Mouse (Mus musculus) brain, embryonic 14.5 days (tissue): ENCODE measurements around the gene Midn.

ENCODE experiments used
- CTCF ChIP-seq: fragments of 200-500 bp; IDR thresholded peaks from 2 replicates; pipeline ENCODE4 v1.5.1; 2012; ENCODE audit warnings: inconsistent platforms, mild to moderate bottlenecking, moderate library complexity, borderline replicate concordance; ENCODE audit not compliant: insufficient read depth, insufficient read length; ENCODE audit errors: extremely low read depth
- POLR2A ChIP-seq: fragments of 200-500 bp; IDR thresholded peaks from 2 replicates; pipeline ENCODE4 v1.6.1; 2012; ENCODE audit warnings: mild to moderate bottlenecking, inconsistent platforms, borderline replicate concordance; ENCODE audit not compliant: poor library complexity, insufficient read depth, insufficient read length, severe bottlenecking; ENCODE audit errors: extremely low read depth

DNA sequence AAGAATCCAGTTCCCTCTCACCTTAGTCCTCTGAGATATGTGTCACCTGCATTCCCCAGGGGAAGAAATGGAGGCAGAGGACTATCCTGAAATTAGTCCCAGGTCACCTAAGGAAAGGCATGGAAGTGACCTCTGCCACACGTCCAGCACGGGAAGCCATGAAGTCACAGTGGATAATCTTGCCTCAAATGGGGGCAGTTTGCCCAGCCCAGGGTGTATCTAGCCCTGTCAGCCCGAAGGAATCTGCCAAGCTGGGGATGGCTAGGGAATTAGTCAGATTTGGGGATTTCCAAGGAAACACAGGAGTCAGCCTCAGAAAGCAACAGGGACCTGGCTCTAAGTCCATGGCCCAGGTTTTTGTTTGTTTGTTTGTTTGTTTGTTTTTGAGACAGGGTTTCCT is 43.9 kb upstream of the Midn start:
- no peak for TF ChIP-seq CTCF
- no peak for TF ChIP-seq POLR2A
